Mouse (Mus musculus) spleen, adult 2 months (tissue): ENCODE results near the gene Glt6d1. TPM values are rescaled to one million over a fixed set of nuclear protein-coding genes. Genes with fewer than 3 reads are reported as not detected.

ENCODE experiments used
- DNase-seq, 2 experiments: peaks; one replicate each; pipeline versions ENCODE4 v3.0.0 to v3.0.0-alpha.2; 2012 to 2021; ENCODE audit warnings: low spot score in 2 of 2, low read depth in 1 of 2
- H3K27ac ChIP-seq: fragments of 200-500 bp; 2 replicates; pipeline ENCODE4 v1.5.1; 2012; ENCODE audit warnings: low read length, inconsistent platforms; ENCODE audit not compliant: insufficient read depth
- H3K27me3 ChIP-seq: fragments of 200-500 bp; 2 replicates; pipeline ENCODE4 v1.6.1; 2012; ENCODE audit warnings: mild to moderate bottlenecking, moderate library complexity, low read length, inconsistent platforms; ENCODE audit not compliant: control insufficient read depth, insufficient read depth
- H3K36me3 ChIP-seq: fragments of 200-500 bp; 2 replicates; pipeline ENCODE4 v1.6.1; 2012; ENCODE audit warnings: mild to moderate bottlenecking, low read length, inconsistent platforms; ENCODE audit not compliant: control insufficient read depth, insufficient read depth
- H3K4me1 ChIP-seq: fragments of 200-500 bp; 2 replicates; pipeline ENCODE4 v1.6.1; 2011; ENCODE audit warnings: inconsistent platforms; ENCODE audit not compliant: control insufficient read depth, insufficient read depth, insufficient read length
- H3K4me3 ChIP-seq: fragments of 200-500 bp; 2 replicates; pipeline ENCODE4 v1.5.1; 2011; ENCODE audit warnings: mild to moderate bottlenecking, inconsistent platforms; ENCODE audit not compliant: insufficient read depth, insufficient read length; ENCODE audit errors: extremely low read depth
- CTCF ChIP-seq: fragments of 200-500 bp; IDR thresholded peaks from 2 replicates; pipeline ENCODE4 v1.5.1; 2011; ENCODE audit warnings: mild to moderate bottlenecking, inconsistent platforms; ENCODE audit not compliant: insufficient read depth, insufficient read length, insufficient replicate concordance; ENCODE audit errors: extremely low read depth
- POLR2A ChIP-seq: fragments of 200-500 bp; IDR thresholded peaks from 2 replicates; pipeline ENCODE4 v1.6.1; 2011; ENCODE audit warnings: low read depth, low read length, inconsistent platforms
- WGBS: fragments of 180-500 bp; shearing (Covaris S2); methylation state at CpG from one replicate; pipeline ENCODE4 v1.1.7; 2018; 5-methylcytosine and 5-hydroxymethylcytosine counted together
- polyA plus RNA-seq: library from polyadenylated mRNA; depleted of rRNA; stranded (reverse); fragments of >200 nt; gene quantifications from 2 replicates; pipeline ENCODE4 v1.2.3, GENCODE M21; 2012

Glt6d1 gene
- polyA plus RNA-seq, 1 experiment = not detected

DNA sequence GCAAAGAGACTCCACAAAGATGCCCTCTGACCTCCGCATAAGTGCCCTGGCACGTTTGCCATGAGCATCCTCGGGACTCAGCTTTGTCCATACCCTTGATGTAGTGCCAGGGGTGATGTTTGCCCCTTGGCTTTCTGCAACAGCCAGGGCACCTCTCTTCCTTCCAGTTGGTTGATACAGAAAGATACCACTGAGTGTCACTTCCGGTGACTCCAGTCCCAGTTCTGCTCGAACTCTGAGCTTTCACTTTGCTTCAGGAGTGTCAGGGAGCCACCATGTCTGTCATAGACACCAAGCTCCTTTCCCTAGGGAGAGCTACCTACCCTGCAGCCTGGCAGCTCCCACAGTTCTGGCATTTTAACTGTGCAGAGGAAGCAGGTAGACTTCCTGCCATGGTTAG lies 38.4 kb upstream of the Glt6d1 start:
- no peak for DNase-seq
- 47% methylated on average over 5 of the region's 5 CpGs for WGBS
- TF ChIP-seq CTCF (no peak), POLR2A (no peak)
- no peaks in the 10 kb centered on the region for H3K36me3 ChIP-seq
- no peaks in the 10 kb centered on the region for H3K27me3 ChIP-seq
- no peak overlapping the region for H3K27ac ChIP-seq
- H3K4me1 ChIP-seq = peaks cover 3% of the 10 kb centered on the region; the same call in 1 of the 2 replicates
- H3K4me3 ChIP-seq = peak overlapping the region; percentile 35; the same call in 1 of the 2 replicates

DNA sequence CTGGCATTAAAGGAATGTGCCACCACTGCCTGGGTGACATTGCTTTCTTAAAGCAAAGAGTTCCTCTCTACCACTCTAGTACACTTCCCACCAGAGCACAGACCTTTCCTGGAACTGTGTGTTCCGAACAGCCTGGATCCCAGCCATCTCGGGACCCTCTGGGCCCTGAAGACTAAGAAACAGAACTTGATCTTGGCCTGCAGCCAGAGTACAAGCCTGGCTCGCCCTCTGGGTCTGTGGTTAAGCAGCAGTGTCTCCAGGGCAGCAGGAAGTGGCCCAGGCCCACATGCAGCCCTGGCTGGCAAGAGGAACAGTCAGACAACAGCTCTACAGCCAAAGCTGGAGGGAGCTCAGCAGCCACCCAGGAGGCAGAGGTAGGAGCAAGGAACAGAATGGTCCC lies 37.0 kb upstream of the Glt6d1 start:
- no peak overlapping the region for H3K27ac ChIP-seq
- no peak overlapping the region for H3K4me3 ChIP-seq
- peaks cover 3% of the 10 kb centered on the region; the same call in 1 of the 2 replicates for H3K4me1 ChIP-seq
- peak in 1 of 2 experiments; percentile 13 for DNase-seq
- no peaks in the 10 kb centered on the region for H3K36me3 ChIP-seq
- TF ChIP-seq CTCF (no peak), POLR2A (no peak)
- 15% methylated on average over 3 of the region's 3 CpGs for WGBS
- H3K27me3 ChIP-seq = no peaks in the 10 kb centered on the region

DNA sequence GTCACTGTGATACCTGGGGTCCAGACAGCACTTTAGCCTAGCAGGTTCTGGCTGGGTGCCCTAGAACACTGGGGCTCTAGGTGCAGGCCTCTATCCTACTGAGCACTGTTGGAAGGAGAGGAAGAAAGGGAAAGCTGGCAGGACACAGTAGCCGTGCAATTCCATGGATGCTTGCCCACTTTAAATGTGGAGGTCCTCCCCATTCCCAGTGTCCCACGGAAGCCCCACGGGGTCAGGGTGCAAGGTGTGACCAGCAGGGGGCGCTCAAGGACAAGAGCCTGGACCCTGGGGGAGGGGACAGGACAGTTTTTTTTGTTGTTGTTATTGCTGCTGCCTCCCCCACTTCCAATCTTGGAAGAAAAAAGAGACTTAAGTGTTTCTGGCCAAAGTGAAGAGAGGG lies 34.7 kb upstream of the Glt6d1 start:
- WGBS = 15% methylated on average over 4 of the region's 4 CpGs
- DNase-seq = peak in 1 of 2 experiments; percentile 45
- no peak for TF ChIP-seq POLR2A
- peak; percentile 83 for TF ChIP-seq CTCF

DNA sequence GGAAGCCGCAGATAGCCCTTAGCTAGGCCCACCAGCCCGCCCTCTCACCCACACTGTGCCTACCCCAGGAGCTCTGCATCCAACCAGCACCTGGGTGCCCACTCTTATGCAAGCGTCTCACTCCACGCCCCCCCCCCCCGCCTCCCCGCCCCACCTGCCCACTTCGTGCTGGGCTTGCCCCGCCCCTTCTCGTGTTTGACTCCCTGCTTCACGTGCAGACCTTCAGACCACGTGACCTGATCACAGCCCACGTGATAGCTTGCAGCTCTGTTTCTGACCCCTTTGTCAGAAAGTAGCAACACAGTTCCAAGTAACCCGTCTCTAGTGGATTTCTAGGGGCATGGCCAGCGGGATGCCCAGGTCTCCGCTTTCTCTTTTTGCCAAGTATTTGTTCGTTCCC lies 31.6 kb upstream of the Glt6d1 start, which contains the start of gene Sohlh1:
Gene Sohlh1, minus strand, starts transcription at position 23 of the 400 bp plus-strand sequence.
- 85% methylated on average over 15 of the region's 16 CpGs for WGBS
- TF ChIP-seq POLR2A = no peak
- TF ChIP-seq CTCF = no peak
- no peaks in the 10 kb centered on the region for H3K36me3 ChIP-seq
- no peaks in the 10 kb centered on the region for H3K27me3 ChIP-seq
- no peak within 1 kb of the TSS for H3K4me3 ChIP-seq
- DNase-seq = no peak
- H3K27ac ChIP-seq = no peak within 1 kb of the TSS
- H3K4me1 ChIP-seq = no peaks in the 10 kb centered on the region

More for the DNA sequence above, 34.7 kb upstream of the Glt6d1 start:
- no peak overlapping the region for H3K27ac ChIP-seq
- no peak overlapping the region for H3K4me3 ChIP-seq
- H3K27me3 ChIP-seq = no peaks in the 10 kb centered on the region
- H3K36me3 ChIP-seq = no peaks in the 10 kb centered on the region
- H3K4me1 ChIP-seq = peaks cover 3% of the 10 kb centered on the region; the same call in 1 of the 2 replicates

DNA sequence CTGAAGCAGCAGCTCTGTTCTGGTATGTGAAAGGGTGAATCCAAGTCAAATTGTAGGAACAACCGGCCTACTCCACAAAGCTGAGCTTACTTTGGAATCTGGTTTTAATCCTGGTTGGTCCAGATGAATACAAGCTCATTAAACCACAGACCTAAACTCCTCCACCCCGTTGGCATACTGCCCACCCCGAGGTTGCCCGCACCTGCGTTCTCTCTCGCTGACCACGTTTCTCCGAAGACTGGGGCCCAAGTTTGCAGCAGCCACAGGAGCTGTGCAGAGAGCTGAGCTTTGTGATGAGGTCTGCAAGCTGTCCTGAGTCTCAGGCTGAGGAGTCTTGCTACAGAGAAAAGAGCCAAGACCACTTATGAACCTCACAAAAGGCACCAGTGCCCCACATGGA lies 30.9 kb upstream of the Glt6d1 start:
- 30% methylated on average over 8 of the region's 8 CpGs for WGBS
- no peaks in the 10 kb centered on the region for H3K4me1 ChIP-seq
- H3K27ac ChIP-seq = no peak overlapping the region
- H3K4me3 ChIP-seq = no peak overlapping the region
- H3K36me3 ChIP-seq = no peaks in the 10 kb centered on the region
- no peaks in the 10 kb centered on the region for H3K27me3 ChIP-seq
- TF ChIP-seq CTCF (no peak), POLR2A (no peak)
- DNase-seq = no peak

DNA sequence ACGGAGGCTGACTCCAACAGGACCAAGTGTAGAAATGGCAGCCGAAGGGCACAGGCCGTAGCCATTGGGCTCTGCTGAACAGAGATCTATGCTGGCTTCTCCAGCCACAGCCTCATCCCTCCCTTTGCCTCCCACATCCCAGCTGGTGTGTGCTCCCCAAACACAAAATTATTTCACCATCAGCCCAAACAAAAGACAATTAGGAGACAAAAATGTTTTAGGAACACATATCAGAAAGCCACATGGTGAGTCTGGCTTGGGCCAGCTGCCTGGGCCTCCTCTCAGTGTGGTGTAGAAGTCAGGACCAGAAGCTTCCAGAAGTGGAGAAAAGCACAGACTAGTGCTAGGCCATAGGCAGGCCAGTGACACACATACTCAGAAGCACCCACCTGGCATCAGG lies 28.4 kb upstream of the Glt6d1 start:
- H3K4me1 ChIP-seq = no peaks in the 10 kb centered on the region
- no peak overlapping the region for H3K27ac ChIP-seq
- TF ChIP-seq POLR2A = no peak
- TF ChIP-seq CTCF = no peak
- no peak for DNase-seq
- whole genome bisulfite sequencing = 90% methylated on average over 3 of the region's 3 CpGs
- no peak overlapping the region for H3K4me3 ChIP-seq
- H3K27me3 ChIP-seq = no peaks in the 10 kb centered on the region
- no peaks in the 10 kb centered on the region for H3K36me3 ChIP-seq

DNA sequence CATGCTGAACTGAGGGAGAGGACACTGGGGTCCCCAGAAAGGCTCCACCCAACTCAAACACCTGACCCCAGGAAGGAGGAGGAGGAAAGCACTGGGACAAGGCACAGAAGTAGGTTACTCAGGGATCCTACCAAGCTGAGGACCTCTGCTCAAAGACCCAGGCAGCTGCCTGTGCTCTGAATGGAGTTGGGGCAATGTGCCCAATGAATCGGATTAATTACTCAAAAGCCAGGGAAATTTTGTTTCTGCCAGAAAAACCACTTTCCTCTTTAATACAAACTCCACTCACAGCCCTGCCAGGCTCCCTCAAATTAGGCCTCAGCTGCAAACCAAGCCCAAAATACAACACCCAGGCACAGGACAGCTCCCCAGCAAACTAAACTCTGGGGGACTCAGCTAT lies 27.1 kb upstream of the Glt6d1 start:
- no peak for DNase-seq
- H3K36me3 ChIP-seq = no peaks in the 10 kb centered on the region
- no peak for TF ChIP-seq CTCF
- TF ChIP-seq POLR2A = no peak
- no peak overlapping the region for H3K4me3 ChIP-seq
- no peaks in the 10 kb centered on the region for H3K27me3 ChIP-seq
- WGBS = 84% methylated on average over 1 of the region's 1 CpGs
- no peaks in the 10 kb centered on the region for H3K4me1 ChIP-seq
- no peak overlapping the region for H3K27ac ChIP-seq
